Mouse (Mus musculus) liver, adult 10 weeks (tissue): ENCODE data around the gene Fam20c. TPM values are rescaled to one million over a fixed set of nuclear protein-coding genes. Genes with fewer than 3 reads are reported as not detected.

Source experiments
- polyA plus RNA-seq: library from polyadenylated mRNA; stranded (reverse); fragments of 350-450 nt; fragmentation: Illumina TruSeq; extraction: RNeasy Lipid Tissue Mini Kit (QIAGEN cat#74804); gene quantifications from one replicate; pipeline ENCODE4 v1.2.3, GENCODE M21; 2014; ENCODE audit warnings: low read depth, low replicate concordance

Gene Fam20c
- polyA plus RNA-seq = 3.2 TPM

DNA sequence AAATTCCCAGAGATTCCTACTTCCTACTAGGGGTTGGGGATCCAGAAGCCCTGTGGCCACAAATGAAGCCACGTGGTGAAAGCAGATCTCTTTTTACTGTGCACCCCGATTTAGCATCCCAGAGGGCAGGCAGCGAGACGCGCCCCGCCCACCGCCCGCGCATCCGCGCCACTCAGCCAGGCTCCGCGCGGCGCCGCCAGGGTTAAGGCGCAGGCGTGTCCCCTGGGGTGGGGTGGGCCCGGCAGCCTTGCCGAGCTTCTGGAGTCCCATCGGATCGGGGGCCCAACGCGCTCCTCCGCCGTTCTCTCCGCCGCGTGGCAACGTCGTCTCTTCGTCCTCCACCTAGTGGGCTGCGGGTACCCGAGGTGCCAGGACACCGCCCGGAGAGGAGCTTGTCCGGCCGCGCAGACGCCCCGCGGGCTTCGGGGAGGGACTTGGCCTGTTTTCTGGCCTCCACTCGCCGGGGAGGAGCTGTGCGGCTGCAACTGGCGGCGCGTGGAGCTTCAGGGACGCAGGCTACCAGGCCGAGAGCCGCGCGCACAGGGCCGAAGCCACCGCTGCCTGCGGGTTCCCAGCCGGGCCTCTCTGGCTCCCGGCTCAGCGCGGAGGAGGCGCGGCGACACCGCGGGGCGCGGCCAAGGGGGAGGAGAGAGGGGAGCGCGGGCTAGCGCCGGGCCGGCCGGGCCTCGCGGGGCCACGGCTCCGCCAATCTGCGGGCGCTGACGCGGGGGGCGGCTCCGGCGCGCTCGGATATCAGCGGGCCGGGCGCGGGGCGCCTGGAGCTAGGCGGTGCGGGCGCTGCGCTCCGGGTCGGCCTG is at the start of gene Fam20c:
TSS of gene Fam20c (plus strand) at position 212 of the 818 bp plus-strand sequence.

DNA sequence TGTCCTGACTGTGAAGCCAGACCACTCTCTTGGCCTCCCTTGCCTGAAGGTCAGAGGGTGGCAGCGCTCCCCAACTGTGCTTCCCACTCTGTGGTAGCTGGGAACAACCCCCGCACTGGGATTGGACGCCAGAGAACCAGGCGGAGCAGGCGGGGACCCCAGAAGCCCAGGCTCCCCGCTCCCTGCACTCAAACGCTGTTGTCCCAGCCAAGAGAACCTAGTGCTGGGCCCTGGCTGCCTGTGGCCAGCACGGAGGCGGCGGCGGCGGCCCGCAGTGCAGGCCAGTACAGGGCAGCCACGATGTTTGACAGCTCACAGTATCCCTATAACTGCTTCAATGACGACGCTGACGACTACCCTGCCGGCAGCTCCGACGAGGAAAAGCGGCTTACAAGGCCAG is 65.5 kb downstream of the Fam20c start, which contains the start of gene Gm5294:
TSS of gene Gm5294 (plus strand) at position 301 of the 400 bp plus-strand sequence.

Other genes starting within 250 kb of the Fam20c start
- gene 1700123K08Rik, start 189.8 kb upstream of the Fam20c start, polyA plus RNA-seq = not detected
- 37.6 TPM for gene Zfp68, start 134.8 kb upstream of the Fam20c start, polyA plus RNA-seq
- gene A430033K04Rik, start 131.7 kb upstream of the Fam20c start, polyA plus RNA-seq = 5.4 TPM
- not detected for gene Gm5294, start 65.6 kb downstream of the Fam20c start, polyA plus RNA-seq
- gene Pdgfa, start 242.9 kb downstream of the Fam20c start, polyA plus RNA-seq = 2.1 TPM